Mouse (Mus musculus) lung, adult 2 months (tissue): ENCODE measurements around the gene Spred1.

Experiments
- CTCF ChIP-seq: fragments of 200-500 bp; IDR thresholded peaks from 2 replicates; pipeline ENCODE4 v1.5.1; 2011; ENCODE audit warnings: mild to moderate bottlenecking, low read length, control low read depth; ENCODE audit not compliant: insufficient read depth
- POLR2A ChIP-seq: fragments of 200-500 bp; IDR thresholded peaks from 2 replicates; pipeline ENCODE4 v1.6.1; 2011; ENCODE audit warnings: low read depth, mild to moderate bottlenecking, control low read depth, low read length, borderline replicate concordance; ENCODE audit errors: extremely low read depth

DNA sequence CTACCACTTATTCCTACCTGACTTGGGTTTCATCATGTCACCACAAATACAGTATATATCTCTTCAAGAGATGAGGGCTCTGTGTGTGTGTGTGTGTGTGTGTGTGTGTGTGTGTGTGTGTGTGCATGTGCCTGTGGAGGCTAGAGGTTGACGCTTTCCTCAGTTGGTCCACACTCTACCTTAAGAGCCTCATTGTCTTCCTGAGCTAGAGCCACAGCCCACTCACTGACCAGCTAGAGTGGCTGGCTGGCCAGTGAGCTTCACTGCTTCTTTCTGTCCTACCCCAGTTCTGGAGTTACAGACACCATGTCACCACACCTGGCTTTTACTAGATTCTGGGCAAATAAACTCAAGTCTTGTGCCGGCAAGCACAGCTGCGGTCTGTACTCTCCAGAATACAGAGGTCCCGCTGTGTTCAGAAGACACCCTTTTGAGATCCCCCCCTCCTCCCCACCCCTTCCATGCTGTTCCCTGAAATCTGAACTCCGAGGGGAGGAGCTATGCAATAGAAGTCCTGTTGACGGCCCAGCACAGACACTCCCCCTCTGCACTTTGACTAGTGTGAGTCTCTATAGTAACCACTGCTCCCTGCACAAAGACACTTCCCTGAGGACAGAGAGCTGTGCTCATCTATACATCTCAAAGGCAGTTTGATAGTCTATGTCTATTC, 89.4 kb downstream of the Spred1 start:
- no peak for TF ChIP-seq CTCF
- no peak for TF ChIP-seq POLR2A
